Comparison of ENCODE assay signal across 8 mouse cellular contexts in genomic region chr19:40894519-40895392, GRCm38 (mm10). TPM values are rescaled to one million over a fixed set of nuclear protein-coding genes. Genes with fewer than 3 reads are reported as not detected.
DNase-seq lines count a peak whose midpoint lies in the region; ATAC-seq and TF ChIP-seq lines count a peak whose summit lies in the region.

Gene Zfp518a (plus strand): TSS chr19:40894705.

- H3K36me3 ChIP-seq in E14TG2a.4 (ENCODE audit: insufficient read depth, low read length): peaks cover 6% of the 10 kb centered on the region; the same call in 1 of the 2 replicates
- no peaks in the 10 kb centered on the region for H3K36me3 ChIP-seq in forebrain, embryonic 15.5 days

- peaks cover 8% of the 10 kb centered on the region; the same call in 1 of the 2 replicates for H3K27me3 ChIP-seq in E14TG2a.4 (ENCODE audit: insufficient read depth, low read length)
- peaks cover 28% of the 10 kb centered on the region for H3K27me3 ChIP-seq in forebrain, embryonic 15.5 days

- TF ChIP-seq CTCF in E14TG2a.4 (conservative IDR thresholded peaks at IDR 0.05; ENCODE audit: low read length): no peak
- no peak for TF ChIP-seq CTCF in lung, adult 2 months (IDR thresholded peaks at IDR 0.05; ENCODE audit: insufficient read depth, low read length)

- WGBS in forebrain, embryonic 15.5 days: under 1% methylated on average over 83 of the region's 89 CpGs
- under 1% methylated on average over 88 of the region's 89 CpGs for WGBS in lung, adult 2 months

- peak within 1 kb of the TSS; percentile 68 for H3K4me2 ChIP-seq in forebrain, embryonic 15.5 days (replicated peaks)

- no peaks in the 10 kb centered on the region; the same call in 1 of the 2 replicates for H3K9me3 ChIP-seq in E14TG2a.4 (ENCODE audit: low read length)
- H3K9me3 ChIP-seq in forebrain, embryonic 15.5 days: no peaks in the 10 kb centered on the region

- peak within 1 kb of the TSS; percentile 57 for H3K9ac ChIP-seq in forebrain, embryonic 15.5 days (replicated peaks)

- DNase-seq in cerebellum, adult 11-12 months: peak; percentile 87
- DNase-seq in heart, postnatal 25 days (ENCODE audit: low spot score): peak; percentile 76
- DNase-seq in layer of hippocampus, adult 18-20 months (ENCODE audit: low spot score in 2 of 2): peak; percentile 78 to 87
- peak; percentile 93 for DNase-seq in lung, adult 2 months
- peak; percentile 67 to 74 for DNase-seq in thymus, adult 18-20 months

- ATAC-seq in forebrain, embryonic 15.5 days (replicated peaks): peak; percentile 96
- peak; percentile 88 for ATAC-seq in neutrophil, adult 5-6 weeks (ENCODE audit: extremely low read depth, insufficient number of reproducible peaks, low FRiP score, poor library complexity, severe bottlenecking)

- H3K27ac ChIP-seq in forebrain, embryonic 15.5 days (replicated peaks): peak within 1 kb of the TSS; percentile 93

- H3K4me1 ChIP-seq in E14TG2a.4 (replicated peaks; ENCODE audit: low read depth, low read length): peaks cover 3% of the 10 kb centered on the region; the same call in 1 of the 2 replicates
- H3K4me1 ChIP-seq in forebrain, embryonic 15.5 days: peaks cover 10% of the 10 kb centered on the region; the same call in 1 of the 2 replicates
- H3K4me1 ChIP-seq in lung, adult 2 months (ENCODE audit: control insufficient read depth, insufficient read depth, low read length): no peaks in the 10 kb centered on the region

- peak within 1 kb of the TSS; percentile 90 for H3K4me3 ChIP-seq in E14TG2a.4 (replicated peaks; ENCODE audit: low read length)
- peak within 1 kb of the TSS; percentile 74 for H3K4me3 ChIP-seq in forebrain, embryonic 15.5 days
- peak within 1 kb of the TSS; percentile 99 for H3K4me3 ChIP-seq in lung, adult 2 months (replicated peaks; ENCODE audit: extremely low read depth, low read depth, low read length)

- TF ChIP-seq POLR2A in lung, adult 2 months (IDR thresholded peaks at IDR 0.05; ENCODE audit: borderline replicate concordance, extremely low read depth, low read depth, low read length): peak; percentile 68; the same call in 1 of the 2 replicates

- intact Hi-C loops in heart, postnatal 25 days (cut with DNase I): loop anchor here (1.0 to 2.0 kb wide), 2 partner anchors 21 to 64 kb away; partner anchors contain the start of gene Ccnj

RNA-seq across cellular contexts. Expression of gene Zfp518a, which starts in this region (rescaled TPM):
- 6.0 and 6.8 TPM in 2 replicates for polyA plus RNA-seq in forebrain, embryonic 15.5 days (2015; fragmentation: Nextera tagmentation; extraction: Ambion mirVana)
- total RNA-seq in heart, postnatal 25 days (2021): 1 to 10 TPM; 7.5 to 7.9 TPM
- total RNA-seq in layer of hippocampus, adult 18-20 months (2021): 1 to 10 TPM; 5.4 to 7.6 TPM
- 0.66 and 1.5 TPM in 2 replicates for polyA plus RNA-seq in lung, adult 2 months (2012; rRNA removed)
- 35.4 and 40.0 TPM in 2 replicates for total RNA-seq in neutrophil, adult 5-6 weeks (2017)

Comparison
In these comparisons a context has a peak if more than half of its experiments do, and no peak if none do; other contexts are left out.
1. Peak in every context shown above with its lines: DNase-seq, ATAC-seq, H3K4me3 ChIP-seq and H3K27ac ChIP-seq.